Mouse (Mus musculus) olfactory bulb, adult 2 months (tissue): ENCODE measurements around the gene Gucy2g.

Experiments
- CTCF ChIP-seq: fragments of 200-500 bp; IDR thresholded peaks from 2 replicates; pipeline ENCODE4 v1.5.1; 2012; ENCODE audit warnings: low read depth, mild to moderate bottlenecking, low read length, moderate library complexity; ENCODE audit not compliant: insufficient read depth
- POLR2A ChIP-seq: fragments of 200-500 bp; IDR thresholded peaks from 2 replicates; pipeline ENCODE4 v1.6.1; 2012; ENCODE audit warnings: mild to moderate bottlenecking, low read depth, low read length, moderate library complexity; ENCODE audit not compliant: insufficient read depth

DNA sequence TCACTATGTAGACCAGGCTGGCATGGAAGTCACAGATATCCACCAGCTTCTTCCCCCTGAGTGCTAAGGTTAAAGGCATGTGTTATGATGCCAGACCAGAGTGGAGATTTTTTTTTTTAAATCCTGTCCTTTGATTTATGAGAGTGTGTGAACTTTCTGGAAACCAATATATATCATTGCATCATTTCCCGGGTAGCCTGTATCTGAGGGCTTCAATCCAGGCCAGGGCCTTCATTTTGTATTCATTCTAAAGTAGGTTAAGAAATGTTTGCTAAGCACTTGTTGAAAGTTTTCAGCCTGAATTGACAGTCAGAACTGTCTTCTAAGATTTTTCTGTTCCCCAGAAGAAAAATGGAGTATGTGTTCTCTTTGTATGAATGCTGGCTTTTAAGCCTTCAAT, 69.5 kb downstream of the Gucy2g start:
- no peak for TF ChIP-seq CTCF
- TF ChIP-seq POLR2A, result no peak
